Mouse (Mus musculus): ENCODE measurements around the gene 4930544D05Rik.

4930544D05Rik gene

GRCm38 (mm10) chr11:70586954-70587353 is 28.7 kb upstream of the 4930544D05Rik start:
- peaks cover 8% of the 10 kb centered on the region; the same call in 1 of the 2 replicates for H3K36me3 ChIP-seq (ENCODE audit: insufficient read depth, low read length)
- no peaks in the 10 kb centered on the region for H3K27me3 ChIP-seq (ENCODE audit: insufficient read depth, low read length)
- H3K4me3 ChIP-seq (replicated peaks; ENCODE audit: low read length), result no peak overlapping the region
- H3K9me3 ChIP-seq (ENCODE audit: low read length), result no peaks in the 10 kb centered on the region
- no peak for TF ChIP-seq POU5F1 (IDR thresholded peaks at IDR 0.05; ENCODE audit: borderline replicate concordance, low read length)
- TF ChIP-seq CTCF (conservative IDR thresholded peaks at IDR 0.05; ENCODE audit: low read length), result no peak
- no peak for TF ChIP-seq NANOG (IDR thresholded peaks at IDR 0.05; ENCODE audit: borderline replicate concordance, low read length)
- H3K4me1 ChIP-seq (replicated peaks; ENCODE audit: low read depth, low read length), result peaks cover 24% of the 10 kb centered on the region

DNA sequence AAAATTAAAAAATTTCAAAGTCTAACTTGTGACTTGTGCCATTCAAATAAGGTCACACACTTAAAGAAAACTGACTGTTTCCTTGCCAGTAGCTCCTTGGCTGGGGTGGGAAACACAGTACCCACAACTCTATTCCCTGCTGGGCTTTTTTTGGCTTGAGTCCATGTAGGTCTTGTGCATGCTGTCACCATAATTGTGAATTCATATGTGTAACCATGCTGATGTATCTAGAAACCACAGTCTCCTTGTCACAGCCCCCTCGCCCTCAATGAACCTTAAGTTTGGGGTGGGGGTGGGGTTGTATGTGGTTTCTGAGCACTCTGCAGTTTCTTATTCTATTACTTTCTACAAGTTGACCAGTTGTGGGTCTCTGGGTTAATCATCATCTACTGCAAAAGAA is 23.9 kb upstream of the 4930544D05Rik start:
- peaks cover 11% of the 10 kb centered on the region; the same call in 1 of the 2 replicates for H3K36me3 ChIP-seq (ENCODE audit: insufficient read depth, low read length)
- no peaks in the 10 kb centered on the region for H3K9me3 ChIP-seq (ENCODE audit: low read length)
- no peaks in the 10 kb centered on the region for H3K27me3 ChIP-seq (ENCODE audit: insufficient read depth, low read length)
- TF ChIP-seq NANOG (IDR thresholded peaks at IDR 0.05; ENCODE audit: borderline replicate concordance, low read length) (no peak), CTCF (conservative IDR thresholded peaks at IDR 0.05; ENCODE audit: low read length) (no peak), POU5F1 (IDR thresholded peaks at IDR 0.05; ENCODE audit: borderline replicate concordance, low read length) (no peak)
- H3K4me3 ChIP-seq (replicated peaks; ENCODE audit: low read length), result no peak overlapping the region
- H3K4me1 ChIP-seq (replicated peaks; ENCODE audit: low read depth, low read length), result peaks cover 10% of the 10 kb centered on the region

DNA sequence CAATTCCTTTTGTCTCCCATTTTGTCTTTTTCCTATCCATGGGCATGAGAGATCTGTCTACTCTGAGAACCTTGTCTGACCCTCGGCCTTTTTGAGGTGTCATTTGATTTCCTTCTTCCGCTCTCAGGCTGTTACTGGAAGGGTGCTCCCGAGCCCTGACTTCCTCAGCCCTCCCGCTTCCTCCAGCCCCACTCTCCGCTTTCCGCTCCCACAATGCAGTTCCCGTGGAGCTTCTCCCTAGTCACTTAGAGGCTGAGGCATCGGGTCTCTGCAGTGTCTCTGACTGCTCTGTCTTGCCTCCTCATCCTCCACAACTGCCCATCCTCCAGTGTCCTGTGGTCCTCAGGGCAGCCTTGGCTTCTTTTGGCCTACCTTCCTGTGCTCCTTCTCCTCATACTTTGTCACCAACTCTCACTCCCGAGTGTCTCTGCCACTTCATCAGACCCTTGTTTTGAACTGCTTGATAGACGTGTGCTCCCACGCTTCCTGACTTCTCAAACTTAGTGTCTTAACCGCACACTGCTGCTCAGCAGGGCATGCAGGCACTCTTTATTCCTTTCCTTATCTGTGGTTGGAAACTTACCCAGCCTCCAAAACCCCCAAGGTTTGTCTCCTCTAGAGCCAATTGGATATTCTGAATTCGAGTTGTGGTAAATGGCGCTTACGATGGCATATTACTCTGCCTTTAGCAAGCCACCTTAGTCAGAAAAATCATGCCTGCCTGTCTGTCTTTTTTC is 21.2 kb upstream of the 4930544D05Rik start:
- TF ChIP-seq POU5F1 (IDR thresholded peaks at IDR 0.05; ENCODE audit: borderline replicate concordance, low read length), result no peak
- TF ChIP-seq CTCF (conservative IDR thresholded peaks at IDR 0.05; ENCODE audit: low read length), result no peak
- TF ChIP-seq NANOG (IDR thresholded peaks at IDR 0.05; ENCODE audit: borderline replicate concordance, low read length), result no peak
- Histone ChIP-seq H3K27me3 (ENCODE audit: insufficient read depth, low read length) (no peaks in the 10 kb centered on the region), H3K4me3 (replicated peaks; ENCODE audit: low read length) (no peak overlapping the region), H3K9me3 (ENCODE audit: low read length) (no peaks in the 10 kb centered on the region), H3K36me3 (ENCODE audit: insufficient read depth, low read length) (peaks cover 30% of the 10 kb centered on the region), H3K4me1 (replicated peaks; ENCODE audit: low read depth, low read length) (peaks cover 14% of the 10 kb centered on the region)

GRCm38 (mm10) chr11:70595638-70596037 is 20.0 kb upstream of the 4930544D05Rik start:
- TF ChIP-seq CTCF (conservative IDR thresholded peaks at IDR 0.05; ENCODE audit: low read length), result no peak
- TF ChIP-seq POU5F1 (IDR thresholded peaks at IDR 0.05; ENCODE audit: borderline replicate concordance, low read length), result no peak
- no peak for TF ChIP-seq NANOG (IDR thresholded peaks at IDR 0.05; ENCODE audit: borderline replicate concordance, low read length)
- Histone ChIP-seq H3K27me3 (ENCODE audit: insufficient read depth, low read length) (no peaks in the 10 kb centered on the region), H3K4me3 (replicated peaks; ENCODE audit: low read length) (no peak overlapping the region), H3K36me3 (ENCODE audit: insufficient read depth, low read length) (peaks cover 36% of the 10 kb centered on the region), H3K9me3 (ENCODE audit: low read length) (no peaks in the 10 kb centered on the region), H3K4me1 (replicated peaks; ENCODE audit: low read depth, low read length) (peaks cover 14% of the 10 kb centered on the region)

GRCm38 (mm10) chr11:70596094-70596493 is 19.6 kb upstream of the 4930544D05Rik start:
- H3K4me3 ChIP-seq (replicated peaks; ENCODE audit: low read length), result no peak overlapping the region
- H3K27me3 ChIP-seq (ENCODE audit: insufficient read depth, low read length), result no peaks in the 10 kb centered on the region
- peaks cover 14% of the 10 kb centered on the region for H3K4me1 ChIP-seq (replicated peaks; ENCODE audit: low read depth, low read length)
- TF ChIP-seq POU5F1 (IDR thresholded peaks at IDR 0.05; ENCODE audit: borderline replicate concordance, low read length), result no peak
- no peak for TF ChIP-seq NANOG (IDR thresholded peaks at IDR 0.05; ENCODE audit: borderline replicate concordance, low read length)
- no peak for TF ChIP-seq CTCF (conservative IDR thresholded peaks at IDR 0.05; ENCODE audit: low read length)
- H3K9me3 ChIP-seq (ENCODE audit: low read length), result no peaks in the 10 kb centered on the region
- H3K36me3 ChIP-seq (ENCODE audit: insufficient read depth, low read length), result peaks cover 36% of the 10 kb centered on the region

DNA sequence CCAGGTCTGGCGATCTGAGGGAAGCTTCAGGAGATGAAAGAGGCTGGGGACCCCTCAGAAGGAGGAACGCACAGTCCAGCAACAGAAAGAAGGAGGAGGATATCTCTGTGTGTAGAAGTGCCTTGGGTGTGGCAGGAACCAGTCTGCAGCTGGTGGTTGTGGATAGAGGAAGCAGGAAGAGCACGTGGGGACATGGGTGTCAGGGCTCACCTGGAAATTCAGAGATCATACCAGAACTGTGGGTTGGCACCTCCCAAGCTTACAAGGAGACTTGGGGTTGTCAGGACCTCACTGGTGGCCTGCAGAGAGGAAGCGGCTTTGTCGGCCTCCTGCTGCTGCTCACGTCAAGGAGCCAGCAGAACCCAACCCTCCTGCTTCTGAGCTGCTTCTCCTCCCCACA is 18.3 kb upstream of the 4930544D05Rik start:
- TF ChIP-seq CTCF (conservative IDR thresholded peaks at IDR 0.05; ENCODE audit: low read length) (no peak), NANOG (IDR thresholded peaks at IDR 0.05; ENCODE audit: borderline replicate concordance, low read length) (no peak), POU5F1 (IDR thresholded peaks at IDR 0.05; ENCODE audit: borderline replicate concordance, low read length) (no peak)
- H3K27me3 ChIP-seq (ENCODE audit: insufficient read depth, low read length), result no peaks in the 10 kb centered on the region
- H3K36me3 ChIP-seq (ENCODE audit: insufficient read depth, low read length), result peaks cover 47% of the 10 kb centered on the region
- peaks cover 14% of the 10 kb centered on the region for H3K4me1 ChIP-seq (replicated peaks; ENCODE audit: low read depth, low read length)
- no peaks in the 10 kb centered on the region for H3K9me3 ChIP-seq (ENCODE audit: low read length)
- no peak overlapping the region for H3K4me3 ChIP-seq (replicated peaks; ENCODE audit: low read length)

- Histone ChIP-seq H3K36me3 (ENCODE audit: insufficient read depth, low read length) (peaks cover 57% of the 10 kb centered on the region), H3K9me3 (ENCODE audit: low read length) (no peaks in the 10 kb centered on the region), H3K27me3 (ENCODE audit: insufficient read depth, low read length) (no peaks in the 10 kb centered on the region), H3K4me3 (replicated peaks; ENCODE audit: low read length) (no peak overlapping the region), H3K4me1 (replicated peaks; ENCODE audit: low read depth, low read length) (peaks cover 14% of the 10 kb centered on the region)
- TF ChIP-seq POU5F1 (IDR thresholded peaks at IDR 0.05; ENCODE audit: borderline replicate concordance, low read length) (no peak), CTCF (conservative IDR thresholded peaks at IDR 0.05; ENCODE audit: low read length) (no peak), NANOG (IDR thresholded peaks at IDR 0.05; ENCODE audit: borderline replicate concordance, low read length) (no peak)
These were observed 17.1 kb upstream of the 4930544D05Rik start for GRCm38 (mm10) chr11:70598451-70598953.

GRCm38 (mm10) chr11:70605024-70605566 is 10.6 kb upstream of the 4930544D05Rik start:
- TF ChIP-seq POU5F1 (IDR thresholded peaks at IDR 0.05; ENCODE audit: borderline replicate concordance, low read length), result no peak
- peak; percentile 71 for TF ChIP-seq CTCF (conservative IDR thresholded peaks at IDR 0.05; ENCODE audit: low read length)
- 0 out of 2 replicates have a peak, but pooled peaks cover 4% of the 10 kb centered on the region for H3K27me3 ChIP-seq (ENCODE audit: insufficient read depth, low read length)
- peaks cover 51% of the 10 kb centered on the region for H3K4me1 ChIP-seq (replicated peaks; ENCODE audit: low read depth, low read length)
- H3K36me3 ChIP-seq (ENCODE audit: insufficient read depth, low read length), result peaks cover 81% of the 10 kb centered on the region
- 0 out of 2 replicates have a peak overlapping the region, but pooled peaks have one; percentile 17 for H3K4me3 ChIP-seq (replicated peaks; ENCODE audit: low read length)
- H3K9me3 ChIP-seq (ENCODE audit: low read length), result no peaks in the 10 kb centered on the region

Measured in E14TG2a.4 (cell line).